9 mouse cellular contexts compared by ENCODE assay signal in the genomic region with DNA sequence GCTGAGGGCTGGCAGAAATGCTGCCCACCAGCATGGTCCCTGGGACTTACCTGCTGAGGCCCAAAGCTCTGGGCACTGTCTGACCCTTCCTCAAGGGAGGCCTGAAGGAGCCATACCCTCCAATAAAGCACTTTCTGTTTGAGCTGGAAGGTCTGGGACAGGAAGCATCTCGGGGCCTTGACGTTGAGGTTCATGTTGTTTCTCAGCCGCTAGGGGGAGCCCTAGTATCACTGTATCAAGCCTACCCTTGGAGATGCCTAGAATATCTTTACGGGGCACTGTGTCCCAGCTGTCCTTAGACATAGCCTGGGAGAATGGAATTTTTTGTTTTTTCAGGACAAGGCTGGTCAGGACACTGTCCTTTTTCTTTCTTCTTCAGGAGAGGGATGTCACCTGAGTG. TPM values are rescaled to one million over a fixed set of nuclear protein-coding genes. Genes with fewer than 3 reads are reported as not detected.
A peak's percentile ranks its signal among the peaks of the same experiment; 100 is the strongest.
DNase-seq lines count a peak whose midpoint lies in the region; ATAC-seq and TF ChIP-seq lines count a peak whose summit lies in the region.
"Had no signal": no experiment of that assay in that cellular context is flagged by ENCODE, and none has a peak within 500 bp of the region (broad histone marks: within the 10 kb centered on the region; RNA-seq: fewer than 3 reads in every experiment).

No protein-coding gene starts in this region.

- no peak overlapping the region for H3K27ac ChIP-seq in intestine, embryonic 16.5 days (ENCODE audit: low read length)
- no peak overlapping the region for H3K27ac ChIP-seq in limb, embryonic 14.5 days (replicated peaks; ENCODE audit: low read depth, low read length)
- H3K27ac ChIP-seq in midbrain, embryonic 16.5 days (ENCODE audit: low read length) = no peak overlapping the region

- H3K36me3 ChIP-seq in intestine, embryonic 16.5 days (ENCODE audit: control insufficient read depth, insufficient read depth, low read length) = peaks cover 16% of the 10 kb centered on the region
- H3K36me3 ChIP-seq in limb, embryonic 14.5 days (ENCODE audit: control insufficient read depth, insufficient read depth, low read length) = peaks cover 42% of the 10 kb centered on the region
- H3K36me3 ChIP-seq in midbrain, embryonic 16.5 days (ENCODE audit: control insufficient read depth, insufficient read depth, low read length) = peaks cover 27% of the 10 kb centered on the region

- H3K27me3 ChIP-seq in intestine, embryonic 16.5 days (replicated peaks; ENCODE audit: control insufficient read depth, insufficient read depth, low read length) = no peaks in the 10 kb centered on the region
- H3K27me3 ChIP-seq in limb, embryonic 14.5 days (ENCODE audit: control insufficient read depth, insufficient read depth, low read length) = no peaks in the 10 kb centered on the region
- H3K27me3 ChIP-seq in midbrain, embryonic 16.5 days (ENCODE audit: control insufficient read depth, insufficient read depth, low read depth, low read length) = no peaks in the 10 kb centered on the region

- H3K4me3 ChIP-seq in intestine, embryonic 16.5 days (ENCODE audit: low read length) = no peak overlapping the region
- no peak overlapping the region for H3K4me3 ChIP-seq in limb, embryonic 14.5 days (replicated peaks; ENCODE audit: low read length)
- H3K4me3 ChIP-seq in midbrain, embryonic 16.5 days (ENCODE audit: low read depth, low read length) = no peak overlapping the region
- H3K4me3 ChIP-seq: erythroblast, embryonic 14.5 days had no signal

- DNase-seq in 416B (ENCODE audit: low read depth) (peak; percentile 88), ZHBTc4 (ENCODE audit: low read depth, low spot score) (peak; percentile 87)
- peak; percentile 41 for DNase-seq in gastrocnemius, postnatal 25 days
- DNase-seq in limb, embryonic 14.5 days (ENCODE audit: low spot score) = peak; percentile 88
- peak; percentile 70 to 90 for DNase-seq in spleen, postnatal 4 days (ENCODE audit: low spot score in 2 of 2)

- 0 out of 2 replicates have a peak overlapping the region, but pooled peaks have one; percentile 32 for H3K9ac ChIP-seq in intestine, embryonic 16.5 days (ENCODE audit: low read depth, low read length)
- H3K9ac ChIP-seq in limb, embryonic 14.5 days (ENCODE audit: low read depth, low read length, severe bottlenecking) = no peak overlapping the region
- no peak overlapping the region; the same call in 1 of the 2 replicates for H3K9ac ChIP-seq in midbrain, embryonic 16.5 days (ENCODE audit: low read depth, low read length)

- peak; percentile 92 for ATAC-seq in common myeloid progenitor, adult 5-6 weeks (replicated peaks; ENCODE audit: low read depth, poor library complexity, severe bottlenecking)
- peak; percentile 67 for ATAC-seq in intestine, embryonic 16.5 days
- ATAC-seq in limb, embryonic 14.5 days (ENCODE audit: low FRiP score, low read depth) = peak; percentile 80
- peak; percentile 63; the same call in 1 of the 2 replicates for ATAC-seq in midbrain, embryonic 16.5 days

- no peak for TF ChIP-seq POLR2A in limb, embryonic 14.5 days (IDR thresholded peaks at IDR 0.05; ENCODE audit: borderline replicate concordance, extremely low read depth, insufficient read depth, insufficient read length)

- no peak overlapping the region for H3K4me2 ChIP-seq in intestine, embryonic 16.5 days (ENCODE audit: low read depth, low read length)
- H3K4me2 ChIP-seq in limb, embryonic 14.5 days (replicated peaks; ENCODE audit: low read depth, low read length, severe bottlenecking) = no peak overlapping the region
- no peak overlapping the region for H3K4me2 ChIP-seq in midbrain, embryonic 16.5 days (ENCODE audit: low read length)

- WGBS in intestine, embryonic 16.5 days = 2% methylated on average over 4 of the region's 4 CpGs
- 0% methylated on average over 4 of the region's 4 CpGs for WGBS in limb, embryonic 14.5 days
- WGBS in midbrain, embryonic 16.5 days = 0% methylated on average over 4 of the region's 4 CpGs

- peaks cover 4% of the 10 kb centered on the region; the same call in 1 of the 2 replicates for H3K4me1 ChIP-seq in intestine, embryonic 16.5 days (ENCODE audit: control insufficient read depth, insufficient read depth, low read length)
- H3K4me1 ChIP-seq in limb, embryonic 14.5 days (ENCODE audit: control insufficient read depth, insufficient read depth, low read length) = no peaks in the 10 kb centered on the region; the same call in 1 of the 2 replicates
- H3K4me1 ChIP-seq in midbrain, embryonic 16.5 days (ENCODE audit: control insufficient read depth, insufficient read depth, low read length) = no peaks in the 10 kb centered on the region

- no peaks in the 10 kb centered on the region for H3K9me3 ChIP-seq in intestine, embryonic 16.5 days (ENCODE audit: control insufficient read depth, low read length)
- no peaks in the 10 kb centered on the region for H3K9me3 ChIP-seq in limb, embryonic 14.5 days (ENCODE audit: control insufficient read depth, low read length)
- H3K9me3 ChIP-seq in midbrain, embryonic 16.5 days (replicated peaks; ENCODE audit: control insufficient read depth, low read length, poor library complexity, severe bottlenecking) = no peaks in the 10 kb centered on the region

RNA-seq across cellular contexts. Expression of gene 1810043G02Rik, which starts 6.3 kb away (rescaled TPM):
- 10.5 and 12.6 TPM in 2 replicates for total RNA-seq in common myeloid progenitor, adult 5-6 weeks (2017)
- total RNA-seq in gastrocnemius, postnatal 25 days (2021) = 1 to 10 TPM; 4.0 to 4.7 TPM
- polyA plus RNA-seq in intestine, embryonic 16.5 days (2015; fragmentation: Nextera tagmentation; extraction: Ambion mirVana) = 16.0 and 17.5 TPM in 2 replicates
- 42.9 and 55.6 TPM in 2 replicates for polyA plus RNA-seq in limb, embryonic 14.5 days (2012; rRNA removed)
- 26.5 and 27.1 TPM in 2 replicates for polyA plus RNA-seq in limb, embryonic 14.5 days (2014; fragmentation: Nextera tagmentation; extraction: Ambion mirVana)
- 47.9 and 48.1 TPM in 2 replicates for polyA plus RNA-seq in midbrain, embryonic 16.5 days (2015; fragmentation: Nextera tagmentation; extraction: Ambion mirVana)

RNA-seq across cellular contexts. Expression of gene Trpm2, which starts 14.3 kb away (rescaled TPM):
- total RNA-seq in common myeloid progenitor, adult 5-6 weeks (2017) = 1.4 and 4.2 TPM in 2 replicates
- under 1 TPM; 0.26 to 0.83 TPM for total RNA-seq in gastrocnemius, postnatal 25 days (2021)
- polyA plus RNA-seq in intestine, embryonic 16.5 days (2015; fragmentation: Nextera tagmentation; extraction: Ambion mirVana) = 0.91 and 0.92 TPM in 2 replicates
- polyA plus RNA-seq in limb, embryonic 14.5 days (2012; rRNA removed) = 0.39 and 0.69 TPM in 2 replicates
- polyA plus RNA-seq in limb, embryonic 14.5 days (2014; fragmentation: Nextera tagmentation; extraction: Ambion mirVana) = 0.06 and 0.41 TPM in 2 replicates
- polyA plus RNA-seq in midbrain, embryonic 16.5 days (2015; fragmentation: Nextera tagmentation; extraction: Ambion mirVana) = 6.3 and 6.4 TPM in 2 replicates

RNA-seq across cellular contexts. Expression of gene Pfkl, which starts 25.2 kb away (rescaled TPM):
- 42.8 and 43.8 TPM in 2 replicates for total RNA-seq in common myeloid progenitor, adult 5-6 weeks (2017)
- total RNA-seq in gastrocnemius, postnatal 25 days (2021) = 1 to 10 TPM; 5.2 to 7.7 TPM
- 282 and 298 TPM in 2 replicates for polyA plus RNA-seq in intestine, embryonic 16.5 days (2015; fragmentation: Nextera tagmentation; extraction: Ambion mirVana)
- polyA plus RNA-seq in limb, embryonic 14.5 days (2012; rRNA removed) = 129 and 180 TPM in 2 replicates
- polyA plus RNA-seq in limb, embryonic 14.5 days (2014; fragmentation: Nextera tagmentation; extraction: Ambion mirVana) = 112 and 122 TPM in 2 replicates
- 129 and 133 TPM in 2 replicates for polyA plus RNA-seq in midbrain, embryonic 16.5 days (2015; fragmentation: Nextera tagmentation; extraction: Ambion mirVana)

RNA-seq across cellular contexts. Expression of gene Dnmt3l, which starts 57.1 kb away (rescaled TPM):
- total RNA-seq in common myeloid progenitor, adult 5-6 weeks (2017) = 0.87 TPM in 1 of 2 replicates, not detected in the other
- not detected for total RNA-seq in gastrocnemius, postnatal 25 days (2021)
- 0.29 and 0.33 TPM in 2 replicates for polyA plus RNA-seq in intestine, embryonic 16.5 days (2015; fragmentation: Nextera tagmentation; extraction: Ambion mirVana)
- polyA plus RNA-seq in limb, embryonic 14.5 days (2012; rRNA removed) = 0.10 and 0.15 TPM in 2 replicates
- polyA plus RNA-seq in limb, embryonic 14.5 days (2014; fragmentation: Nextera tagmentation; extraction: Ambion mirVana) = not detected in 2 replicates
- not detected in 2 replicates for polyA plus RNA-seq in midbrain, embryonic 16.5 days (2015; fragmentation: Nextera tagmentation; extraction: Ambion mirVana)
- polyA plus RNA-seq: erythroblast, embryonic 14.5 days had no signal

RNA-seq across cellular contexts. Expression of gene Aire, which starts 58.8 kb away (rescaled TPM):
- not detected in 2 replicates for total RNA-seq in common myeloid progenitor, adult 5-6 weeks (2017)
- total RNA-seq in gastrocnemius, postnatal 25 days (2021) = not detected
- 0.16 and 0.20 TPM in 2 replicates for polyA plus RNA-seq in intestine, embryonic 16.5 days (2015; fragmentation: Nextera tagmentation; extraction: Ambion mirVana)
- polyA plus RNA-seq in limb, embryonic 14.5 days (2012; rRNA removed) = 4.3 and 5.3 TPM in 2 replicates
- 0.19 and 0.28 TPM in 2 replicates for polyA plus RNA-seq in limb, embryonic 14.5 days (2014; fragmentation: Nextera tagmentation; extraction: Ambion mirVana)
- polyA plus RNA-seq in midbrain, embryonic 16.5 days (2015; fragmentation: Nextera tagmentation; extraction: Ambion mirVana) = 0.11 and 0.19 TPM in 2 replicates
- polyA plus RNA-seq: erythroblast, embryonic 14.5 days had no signal
